Mouse (Mus musculus) 3134 (cell line): ENCODE measurements around the gene Mia2.
"Not testable (repeated sequence)": the region's sequence is repeated elsewhere in the genome, so short reads cannot be mapped to it uniquely, and the experiment has no call there.

Source experiments
- DNase-seq: peaks from one replicate; pipeline ENCODE4 v3.0.0-alpha.2; 2011; ENCODE audit warnings: low spot score; ENCODE audit not compliant: insufficient read length; ENCODE audit errors: extremely low read depth

Gene Mia2

DNA sequence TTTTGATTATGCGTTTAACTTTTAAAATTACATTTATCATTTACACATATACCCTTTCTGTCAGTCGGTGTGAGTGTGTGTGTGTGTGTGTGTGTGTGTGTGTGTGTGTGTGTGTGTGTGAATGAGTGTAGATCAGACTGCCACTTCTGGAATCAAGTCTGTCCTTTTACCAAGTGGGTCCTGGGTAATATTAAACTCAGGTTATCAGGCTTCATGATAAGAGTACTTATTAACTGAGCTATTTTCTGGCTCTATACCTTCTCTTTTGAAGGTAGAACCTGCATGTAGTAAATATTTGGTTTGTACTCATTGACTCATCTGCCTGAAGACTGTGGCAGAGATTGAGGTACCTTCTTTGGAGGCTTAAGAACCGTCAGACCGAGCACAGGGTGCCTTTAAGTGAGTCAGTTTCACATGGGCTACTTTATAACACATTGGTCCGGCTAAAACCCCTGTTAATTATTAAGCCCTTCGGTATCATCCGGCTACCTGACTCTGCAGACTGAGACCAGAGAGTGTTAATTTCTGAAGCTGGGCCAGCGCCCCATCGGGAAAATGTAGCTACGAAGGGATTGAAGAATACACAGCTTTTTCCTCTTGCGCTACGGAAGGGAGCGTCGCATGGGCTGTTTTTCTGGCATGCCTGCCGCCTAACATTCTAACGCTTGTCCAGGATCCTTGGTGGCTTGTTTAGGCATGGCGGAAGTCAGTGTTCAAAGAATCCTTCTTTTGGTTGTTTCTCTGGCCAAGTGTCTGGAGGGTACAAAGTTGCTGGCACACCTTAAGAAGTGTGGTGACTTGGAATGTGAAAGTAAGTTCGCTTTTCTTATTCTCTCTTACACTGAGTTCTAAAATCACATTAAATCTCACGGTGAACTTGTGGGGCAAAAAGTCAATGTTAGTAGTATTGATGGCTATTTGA lies at the start of gene Mia2:
Gene Mia2 (plus strand): TSS at position 696 of the 922 bp plus-strand sequence.
- no peak for DNase-seq

DNA sequence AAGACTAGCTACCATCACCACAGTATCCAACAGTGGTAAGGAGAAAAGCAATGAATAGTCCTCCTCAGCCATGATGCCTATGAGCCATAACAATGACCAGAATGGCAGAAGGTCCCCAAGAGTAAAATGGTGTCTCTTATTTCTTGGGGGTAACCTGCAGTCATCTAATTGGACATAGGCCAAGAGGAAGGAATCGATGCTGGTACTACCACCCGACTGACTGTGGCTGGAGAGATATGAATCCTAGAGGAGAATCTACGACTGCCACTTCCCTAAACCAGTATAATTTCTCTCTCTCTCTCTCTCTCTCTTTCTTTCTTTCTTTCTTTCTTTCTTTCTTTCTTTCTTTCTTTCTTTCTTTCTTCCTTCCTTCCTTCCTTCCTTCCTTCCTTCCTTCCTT lies 43.1 kb upstream of the Mia2 start:
- no peak for DNase-seq

DNA sequence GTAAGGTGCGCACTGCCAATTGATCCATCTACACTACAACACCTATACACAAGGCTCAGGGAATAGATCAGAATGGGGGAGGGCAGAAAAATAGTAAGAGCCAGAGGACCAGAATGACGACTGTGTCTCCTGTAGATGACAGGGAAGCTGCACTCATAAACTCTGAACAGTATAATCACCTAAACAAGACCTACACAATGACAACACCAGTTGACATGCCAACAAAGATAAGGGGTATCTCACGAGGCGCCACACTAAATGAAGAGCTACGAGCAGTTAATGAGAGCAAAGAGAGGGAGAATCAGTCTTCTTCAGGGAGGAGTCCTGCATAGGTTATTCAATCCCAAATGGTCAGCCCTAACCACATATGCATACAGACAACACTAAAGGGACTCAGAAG lies 42.4 kb upstream of the Mia2 start:
- no peak for DNase-seq

DNA sequence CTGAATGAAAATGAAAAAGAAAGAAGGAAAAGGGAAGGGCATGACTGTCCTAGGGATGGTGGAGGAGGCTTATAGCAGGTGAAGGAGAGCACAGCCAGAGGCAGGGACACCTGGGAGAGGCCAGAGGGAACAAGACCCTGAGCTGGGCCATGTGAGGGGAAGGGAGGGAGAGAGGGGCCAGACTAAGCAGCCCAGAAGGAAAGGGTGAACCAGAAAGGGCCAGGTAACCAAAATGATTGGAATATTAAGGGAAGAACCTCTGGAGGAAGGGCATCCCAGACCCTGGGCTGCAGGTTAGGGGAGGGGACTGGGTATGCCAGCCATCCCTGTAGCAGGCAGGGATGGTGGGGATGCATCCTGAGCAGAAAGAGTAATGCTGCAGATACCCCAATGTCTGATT lies 41.6 kb upstream of the Mia2 start:
- no peak for DNase-seq

DNA sequence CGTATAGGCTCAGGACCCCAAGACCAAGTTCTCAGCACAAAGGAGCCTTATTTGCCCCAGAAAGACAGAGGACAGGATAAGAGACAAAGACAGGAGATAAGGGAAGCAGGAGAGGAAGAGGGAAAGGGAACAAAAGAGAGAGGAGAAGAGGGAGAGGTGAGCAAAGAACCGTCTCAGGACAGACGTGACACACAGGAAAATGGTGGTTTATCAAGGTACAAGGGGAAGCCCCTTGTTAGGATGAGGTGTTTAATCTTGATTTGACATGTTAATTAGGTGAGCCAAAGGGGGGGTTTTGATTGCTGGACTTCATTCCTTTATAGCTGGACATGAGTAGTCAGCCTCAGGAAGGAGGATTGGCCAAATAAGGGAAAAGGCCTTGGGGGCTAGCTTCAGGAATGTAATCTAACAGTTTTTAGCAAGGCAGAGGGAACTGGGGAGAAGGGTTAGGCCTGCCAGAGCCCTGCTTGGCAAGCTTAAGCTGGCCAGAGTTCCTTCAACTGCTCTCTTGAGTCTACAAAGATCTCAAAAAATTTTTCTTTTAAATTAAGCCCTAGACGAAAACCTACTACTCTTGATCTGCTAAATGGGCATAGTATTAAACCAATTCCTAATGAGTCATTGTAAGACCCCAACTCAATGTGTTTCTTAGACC lies 40.3 kb upstream of the Mia2 start:
- no peak for DNase-seq

DNA sequence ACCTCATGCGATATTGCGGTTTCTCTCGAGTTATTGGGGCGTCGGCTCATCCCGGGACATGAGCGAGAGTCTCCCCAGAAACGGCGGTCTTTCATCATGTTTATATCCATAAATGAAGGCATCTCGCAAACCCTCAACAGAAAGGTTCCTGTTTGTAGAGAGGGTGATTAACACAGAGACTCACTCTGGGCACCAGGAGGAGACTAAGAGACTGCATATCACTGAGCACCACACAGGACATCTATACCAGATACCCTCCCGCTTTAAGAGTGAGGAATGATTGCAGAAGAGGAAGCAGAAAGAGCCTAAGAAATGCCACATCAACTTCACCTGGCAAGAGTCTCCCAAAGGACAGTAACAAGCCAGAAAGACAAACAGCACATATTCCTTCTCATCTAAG lies 39.4 kb upstream of the Mia2 start:
- no peak for DNase-seq

DNA sequence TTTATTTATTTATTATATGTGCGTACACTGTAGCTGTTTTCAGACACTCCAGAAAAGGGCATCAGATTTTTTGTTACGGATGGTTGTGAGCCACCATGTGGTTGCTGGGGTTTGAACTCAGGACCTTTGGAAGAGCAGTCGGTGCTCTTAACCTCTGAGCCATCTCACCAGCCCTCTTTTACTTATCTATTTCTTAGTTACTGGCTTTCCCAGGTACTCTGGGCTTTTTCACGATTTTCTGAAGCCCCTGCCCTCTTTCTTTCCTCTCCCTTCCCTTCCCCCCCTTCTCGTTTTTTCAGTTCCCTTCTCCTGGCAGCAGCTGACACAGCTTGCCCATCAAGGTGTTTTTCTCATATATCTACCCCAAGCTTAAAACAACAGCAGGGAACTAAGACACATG lies 37.4 kb upstream of the Mia2 start:
- DNase-seq = not testable (repeated sequence)

DNA sequence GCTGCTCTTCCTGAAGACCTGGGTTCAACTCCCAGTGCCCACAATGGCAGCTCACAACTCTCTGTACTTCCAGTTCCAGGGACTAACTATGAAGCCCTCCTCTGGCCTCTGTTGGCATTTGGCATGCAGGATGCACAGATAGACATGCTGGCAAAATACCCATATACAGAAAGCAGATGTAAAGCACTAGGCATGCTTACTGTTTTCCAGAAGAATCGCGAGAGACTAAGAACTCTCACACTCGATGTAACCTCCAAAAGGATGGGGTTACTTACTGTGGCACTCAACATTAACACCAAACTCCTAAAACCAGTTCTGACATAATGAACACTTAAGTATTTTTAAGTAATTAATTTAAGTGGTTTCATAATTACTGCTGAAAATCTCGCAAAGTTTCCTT lies 35.3 kb upstream of the Mia2 start:
- no peak for DNase-seq

DNA sequence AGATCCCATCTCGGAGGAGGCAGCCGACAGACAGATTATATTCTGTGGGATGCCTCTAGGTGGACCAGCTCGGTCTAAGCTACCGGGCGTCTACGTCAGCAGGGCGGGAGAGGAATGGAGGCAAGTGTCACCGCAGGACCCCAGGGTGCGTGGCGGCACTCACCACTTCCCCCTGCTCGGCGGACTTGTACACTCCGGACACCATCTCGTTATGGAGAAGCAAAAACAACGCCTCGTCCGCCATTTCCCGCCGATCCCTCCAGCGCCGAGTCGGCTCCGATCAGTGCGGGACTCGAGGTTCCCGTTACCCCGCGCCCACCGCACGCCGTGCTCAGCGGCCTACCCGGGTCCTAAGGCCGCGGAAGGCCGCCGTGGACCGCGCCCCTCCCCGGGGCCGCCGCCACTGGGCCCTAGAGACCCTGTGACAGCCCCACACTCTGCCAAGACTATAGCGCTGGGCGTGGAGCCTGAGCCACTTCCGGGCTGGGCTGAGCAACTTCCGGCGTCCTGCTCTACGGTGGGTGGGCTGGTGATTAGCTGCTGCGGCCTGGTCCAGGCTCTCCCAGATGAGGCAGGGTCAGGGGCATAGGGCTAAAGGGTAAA lies 34.5 kb upstream of the Mia2 start, which contains the start of gene Trappc6b:
Gene Trappc6b (minus strand): TSS at position 480 of the 603 bp plus-strand sequence.
- DNase-seq = peak; percentile 82

DNA sequence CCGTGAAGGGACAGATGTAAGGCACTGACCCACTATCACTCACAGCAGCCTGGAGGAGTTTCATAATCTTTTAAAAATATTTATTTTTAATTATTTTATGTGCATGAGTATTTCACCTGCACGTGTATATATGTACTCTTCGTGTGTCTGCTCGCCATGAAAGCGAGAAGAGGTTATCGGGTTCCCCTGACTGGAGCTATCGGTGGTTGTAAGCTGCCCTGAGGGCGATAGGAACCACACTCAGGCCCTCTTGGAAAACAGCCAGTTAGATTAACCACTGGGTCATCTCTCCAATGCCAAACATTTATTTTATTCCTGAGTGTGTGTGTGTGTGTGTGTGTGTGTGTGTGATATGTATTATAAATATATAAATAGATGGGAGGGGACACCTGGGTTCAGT lies 30.8 kb upstream of the Mia2 start:
- no peak for DNase-seq

DNA sequence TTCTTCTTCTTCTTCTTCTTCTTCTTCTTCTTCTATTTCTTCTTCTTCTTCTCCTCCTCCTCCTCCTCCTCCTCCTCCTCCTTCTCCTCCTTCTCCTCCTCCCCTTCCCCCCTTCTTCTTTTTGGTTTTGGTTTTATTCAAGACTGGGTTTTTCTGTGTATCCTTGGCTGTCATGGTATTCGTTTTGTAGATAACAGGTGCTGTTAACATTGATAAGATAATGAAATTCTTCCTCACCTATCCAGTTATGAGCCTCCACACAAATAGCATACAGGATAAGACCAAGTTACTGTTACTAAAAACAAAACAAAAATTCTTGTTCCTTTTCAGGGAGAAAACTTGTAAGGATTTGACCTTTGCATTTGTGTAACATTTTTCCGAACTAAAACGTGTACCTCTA lies 29.8 kb upstream of the Mia2 start:
- no peak for DNase-seq

DNA sequence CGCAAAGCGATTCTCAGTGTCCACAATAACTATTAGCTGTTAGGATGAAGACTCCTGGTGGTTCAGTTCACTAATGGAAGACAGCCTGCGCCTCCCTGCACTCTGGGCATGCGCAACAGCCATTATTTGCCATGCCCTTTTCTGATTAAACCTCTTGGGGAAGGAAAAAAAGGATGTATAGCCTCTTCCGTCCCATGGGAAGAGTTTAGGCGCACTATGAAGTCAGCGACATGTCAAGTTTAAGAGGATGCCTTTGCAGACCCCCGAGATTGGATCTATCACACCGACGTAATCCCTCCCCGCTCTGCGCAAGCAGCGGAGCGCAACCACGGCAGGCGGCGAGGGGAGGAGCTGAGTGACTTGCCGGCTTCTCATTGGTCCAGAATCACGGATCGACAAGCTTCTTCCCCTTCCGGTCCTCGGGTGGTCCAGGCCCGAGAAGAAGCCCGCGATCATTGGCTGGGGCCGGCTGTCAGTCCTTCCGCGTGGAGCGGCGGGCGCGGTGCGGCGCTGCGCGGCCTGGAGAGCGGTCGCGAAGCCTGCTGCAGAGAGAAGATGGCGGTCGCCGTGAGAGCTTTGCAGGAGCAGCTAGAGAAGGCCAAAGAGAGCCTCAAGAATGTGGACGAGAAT lies 29.0 kb upstream of the Mia2 start, which contains the start of gene Pnn:
Gene Pnn (plus strand): TSS at position 437 of the 630 bp plus-strand sequence.
- peak; percentile 98 for DNase-seq

DNA sequence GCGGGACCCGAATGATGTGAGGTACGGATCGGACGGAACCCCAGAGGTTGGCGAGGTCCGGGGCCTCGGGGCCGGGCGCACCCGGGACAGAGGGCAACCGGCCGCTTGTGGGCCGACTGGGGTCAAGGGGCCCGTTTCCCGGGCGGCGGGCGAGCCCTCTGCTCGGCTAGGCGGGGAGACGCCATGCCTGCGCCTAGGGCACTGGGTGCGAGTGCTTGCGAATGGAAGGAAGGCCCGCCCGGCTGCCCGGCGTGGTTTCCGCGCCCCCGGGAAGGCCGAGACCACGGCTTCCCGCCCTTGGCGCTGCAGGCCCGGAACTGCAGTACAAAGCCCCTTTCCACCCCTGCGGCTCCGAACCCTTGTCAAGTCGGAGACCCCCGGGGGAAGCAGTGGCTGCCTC lies 28.5 kb upstream of the Mia2 start:
- no peak for DNase-seq

DNA sequence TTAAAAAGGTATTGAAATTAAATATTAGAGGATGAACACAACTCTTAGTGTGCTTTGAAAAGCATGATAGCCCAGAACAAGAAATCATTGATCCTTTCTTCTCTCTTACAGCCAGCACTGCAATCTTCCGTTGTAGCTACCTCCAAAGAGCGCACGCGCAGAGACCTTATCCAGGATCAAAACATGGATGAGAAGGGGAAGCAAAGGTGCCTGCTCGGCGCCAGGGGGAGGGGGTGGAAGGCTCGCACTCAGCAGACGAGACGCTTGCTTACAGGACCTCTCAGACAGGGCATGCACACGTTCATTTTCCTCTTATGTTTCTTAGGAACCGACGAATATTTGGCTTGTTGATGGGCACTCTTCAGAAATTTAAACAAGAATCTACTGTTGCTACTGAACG lies 26.8 kb upstream of the Mia2 start:
- no peak for DNase-seq

DNA sequence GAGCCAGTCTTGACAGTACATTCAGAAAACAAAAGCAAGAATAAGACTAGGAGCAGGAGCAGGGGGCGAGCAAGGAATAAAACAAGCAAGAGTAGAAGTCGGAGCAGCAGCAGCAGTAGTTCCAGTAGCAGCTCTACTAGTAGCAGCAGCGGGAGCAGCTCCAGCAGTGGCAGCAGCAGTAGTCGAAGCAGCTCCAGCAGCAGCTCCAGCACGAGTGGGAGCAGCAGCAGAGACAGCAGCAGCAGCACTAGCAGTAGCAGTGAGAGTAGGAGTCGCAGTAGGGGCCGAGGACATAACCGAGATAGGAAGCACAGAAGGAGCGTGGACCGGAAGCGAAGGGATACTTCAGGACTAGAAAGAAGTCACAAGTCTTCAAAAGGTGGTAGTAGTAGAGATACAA lies 23.3 kb upstream of the Mia2 start:
- DNase-seq = no peak

DNA sequence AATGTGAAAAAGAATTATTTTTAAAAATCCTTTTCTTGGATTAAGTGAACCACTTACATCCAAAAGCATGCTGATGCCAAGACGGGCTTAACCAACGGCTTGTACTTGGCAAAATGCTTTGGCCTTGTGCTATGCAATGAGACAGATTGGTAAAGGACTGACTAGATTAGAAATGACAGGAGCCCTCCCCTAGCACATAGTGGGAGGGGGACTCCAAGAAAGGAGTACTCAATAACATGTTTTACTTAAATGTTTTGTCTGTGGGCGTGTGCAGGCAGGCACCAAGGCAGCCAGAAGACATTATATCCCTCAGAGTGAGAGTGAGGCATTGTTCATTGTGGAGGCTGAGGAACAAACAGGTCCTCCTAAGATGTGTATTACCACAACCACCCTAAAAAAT lies 21.5 kb upstream of the Mia2 start:
- DNase-seq = no peak

DNA sequence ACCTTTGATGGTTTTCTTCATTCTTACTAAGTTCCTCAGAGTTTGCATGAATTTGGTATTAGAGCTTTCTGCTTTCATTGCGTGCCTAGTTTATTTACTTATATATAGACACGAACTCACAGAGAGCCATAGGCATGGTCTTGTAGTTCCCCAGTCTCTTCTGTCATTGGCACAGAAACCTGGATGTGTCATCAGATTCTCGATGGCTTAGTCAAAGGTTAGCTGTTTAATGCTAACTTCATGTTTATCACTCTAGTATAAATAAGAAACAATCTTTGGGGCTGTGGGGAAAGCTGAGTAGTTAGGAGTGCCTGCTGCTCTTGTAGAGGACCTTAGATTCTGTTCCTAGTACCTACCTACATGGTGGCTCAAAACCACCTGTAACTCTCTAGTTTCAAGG lies 18.6 kb upstream of the Mia2 start:
- DNase-seq = no peak

DNA sequence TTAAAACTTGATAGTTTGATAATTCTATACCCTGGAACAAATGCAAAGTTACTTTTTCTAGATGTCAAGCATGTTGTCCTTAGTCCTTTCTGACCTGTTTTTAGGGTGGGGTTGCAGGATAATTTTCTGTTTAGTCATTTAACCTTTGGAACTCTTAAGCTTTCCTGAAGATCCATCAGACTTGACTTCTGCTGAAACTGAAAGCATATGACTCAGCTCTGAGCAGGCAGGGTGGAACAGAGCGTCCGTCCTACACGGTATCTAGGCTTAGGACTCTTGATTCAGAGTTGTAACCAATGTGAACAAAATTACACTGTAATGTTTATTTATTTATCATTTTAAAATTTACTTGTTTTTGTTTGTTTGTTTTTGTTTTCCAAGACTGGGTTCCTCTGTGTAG lies 17.7 kb upstream of the Mia2 start:
- DNase-seq = no peak

DNA sequence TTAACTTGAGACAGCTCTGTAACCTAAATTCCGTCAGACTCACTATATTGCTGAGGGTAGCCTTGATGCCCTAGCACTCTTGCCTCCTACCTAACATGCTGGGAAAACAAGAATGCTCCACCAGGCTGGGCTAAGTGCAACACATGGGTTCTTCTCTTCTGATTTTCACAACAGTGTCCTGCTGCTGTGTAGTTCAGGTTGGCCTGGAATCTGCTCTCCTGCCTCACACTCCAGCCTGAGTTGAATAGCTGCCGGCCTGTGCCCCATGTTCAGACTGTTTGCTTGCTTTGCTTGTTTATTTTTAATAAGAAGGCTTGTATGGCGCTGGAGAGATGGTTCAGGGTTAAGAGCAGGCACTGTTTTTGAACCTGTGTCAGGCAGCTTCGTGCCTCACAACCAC lies 15.1 kb upstream of the Mia2 start:
- no peak for DNase-seq

DNA sequence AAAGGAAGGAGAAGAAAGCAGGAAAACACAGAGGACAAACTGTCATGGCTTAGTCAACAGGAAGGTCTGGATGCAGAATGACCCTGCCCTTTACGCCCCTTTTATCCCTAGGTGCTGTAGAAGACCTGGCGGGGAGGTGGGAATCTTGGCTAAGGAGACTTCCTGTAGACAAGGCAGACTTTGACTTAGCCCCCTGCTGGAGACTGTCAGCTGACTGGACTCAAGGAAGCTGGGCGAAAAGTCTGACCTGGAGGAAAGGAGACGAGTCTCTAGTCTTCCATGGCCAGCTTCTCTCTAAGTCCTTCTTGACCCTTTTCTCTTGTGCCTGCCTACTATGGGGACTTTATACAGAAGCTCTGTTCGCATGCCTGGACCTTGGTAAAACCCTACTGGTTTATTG lies 11.2 kb upstream of the Mia2 start:
- DNase-seq = no peak

DNA sequence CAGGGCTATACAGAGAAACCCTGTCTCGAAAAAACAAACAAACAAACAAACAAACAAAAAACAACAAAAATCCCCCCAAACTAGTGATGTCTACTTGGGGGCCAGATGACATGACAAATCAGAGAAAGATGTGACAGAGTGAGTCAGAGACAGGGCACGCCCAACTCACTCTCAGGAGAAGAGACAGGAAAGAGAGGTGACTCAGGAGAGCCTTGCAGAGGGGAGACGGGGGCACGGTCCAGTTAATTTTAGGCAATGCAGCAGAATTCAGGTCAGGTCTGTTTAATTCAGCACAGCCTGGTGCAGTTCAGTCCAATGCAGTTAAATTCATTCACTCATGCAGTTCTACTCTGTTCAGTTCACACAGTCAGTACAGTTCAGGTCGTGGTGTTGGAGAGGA lies 9.4 kb upstream of the Mia2 start:
- no peak for DNase-seq
